Mouse (Mus musculus) limb, embryonic 13.5 days (tissue): ENCODE measurements around the gene Slc9a4. TPM values are rescaled to one million over a fixed set of nuclear protein-coding genes. Genes with fewer than 3 reads are reported as not detected.

ENCODE experiments used
- ATAC-seq: fragments of 200-750 bp; cut with Nextera tagmentation; 2 replicates; pipeline ENCODE4 v1.8.0; 2017; ENCODE audit warnings: low read depth, moderate number of reproducible peaks, moderate TSS enrichment; ENCODE audit not compliant: low FRiP score
- H3K27ac ChIP-seq: fragments of 300-500 bp; sonication (generic); 2 replicates; pipeline ENCODE4 v1.5.1; 2015; ENCODE audit warnings: inconsistent platforms, mild to moderate bottlenecking, moderate library complexity
- H3K27me3 ChIP-seq: fragments of 300-500 bp; sonication (generic); 2 replicates; pipeline ENCODE4 v1.6.1; 2015; ENCODE audit warnings: mild to moderate bottlenecking, inconsistent platforms
- H3K36me3 ChIP-seq: fragments of 300-500 bp; sonication (generic); 2 replicates; pipeline ENCODE4 v1.6.1; 2015; ENCODE audit warnings: inconsistent platforms, mild to moderate bottlenecking, moderate library complexity
- H3K4me1 ChIP-seq: fragments of 300-500 bp; sonication (generic); 2 replicates; pipeline ENCODE4 v1.6.1; 2015; ENCODE audit warnings: inconsistent platforms
- H3K4me2 ChIP-seq: fragments of 300-500 bp; sonication (generic); replicated peaks from 2 replicates; pipeline ENCODE4 v1.6.1; 2015; ENCODE audit warnings: inconsistent platforms, mild to moderate bottlenecking, moderate library complexity
- H3K4me3 ChIP-seq: fragments of 300-500 bp; sonication (generic); 2 replicates; pipeline ENCODE4 v1.5.1; 2015; ENCODE audit warnings: moderate library complexity, mild to moderate bottlenecking, inconsistent platforms
- H3K9ac ChIP-seq: fragments of 300-500 bp; sonication (generic); 2 replicates; pipeline ENCODE4 v1.6.1; 2015; ENCODE audit warnings: mild to moderate bottlenecking, inconsistent platforms
- H3K9me3 ChIP-seq: fragments of 300-500 bp; sonication (generic); 2 replicates; pipeline ENCODE4 v1.6.1; 2016; ENCODE audit warnings: inconsistent platforms
- WGBS: fragments of 180-500 bp; shearing (Covaris S2); methylation state at CpG from one replicate; pipeline ENCODE4 v1.1.7; 2015; 5-methylcytosine and 5-hydroxymethylcytosine counted together
- polyA plus RNA-seq: library from polyadenylated mRNA; unstranded; fragments of >200 nt; fragmentation: Nextera tagmentation; extraction: Ambion mirVana; gene quantifications from 2 replicates; pipeline ENCODE4 v1.2.1, GENCODE M21; 2015

Slc9a4 gene
- polyA plus RNA-seq, 1 experiment from 2014 or later, result not detected

DNA sequence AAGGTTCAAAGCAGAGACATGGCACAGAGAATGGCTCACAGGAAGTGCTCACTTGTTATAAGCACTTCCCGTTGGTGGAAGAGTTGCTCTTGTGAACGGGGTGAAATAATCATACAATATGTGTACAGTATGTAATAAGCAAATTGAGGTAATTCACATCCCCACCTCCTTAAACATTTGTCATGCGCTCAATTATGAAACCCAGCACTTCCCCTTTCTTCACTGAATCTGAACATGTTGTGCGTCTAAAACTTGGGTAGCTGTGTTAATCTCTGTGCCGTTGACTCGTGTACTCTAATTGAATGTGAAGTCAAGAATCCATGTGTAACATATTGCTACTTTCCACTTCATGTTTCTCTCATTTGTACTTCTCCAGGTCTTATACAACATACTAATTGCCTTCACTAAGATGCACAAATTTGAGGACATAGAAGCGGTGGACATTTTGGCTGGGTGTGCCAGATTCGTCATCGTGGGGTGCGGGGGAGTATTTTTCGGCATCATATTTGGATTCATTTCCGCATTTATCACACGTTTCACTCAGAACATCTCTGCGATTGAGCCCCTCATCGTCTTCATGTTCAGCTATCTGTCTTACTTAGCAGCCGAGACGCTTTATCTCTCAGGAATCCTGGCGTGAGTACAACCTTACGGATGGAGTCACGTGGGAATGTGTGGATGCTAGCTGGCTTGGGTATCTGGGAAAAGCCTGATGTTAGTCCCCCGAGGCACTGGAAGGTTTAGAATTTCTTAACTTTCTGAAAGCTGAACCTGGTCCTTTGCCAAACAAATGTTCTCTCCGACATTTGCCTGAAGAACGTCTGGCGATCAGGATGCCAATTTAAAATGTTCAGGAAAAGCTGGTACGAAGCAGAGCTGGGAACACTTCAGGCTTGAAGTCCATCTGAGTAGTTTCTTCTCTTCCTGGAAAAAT, 20.8 kb downstream of the Slc9a4 start:
- no peak overlapping the region for H3K4me2 ChIP-seq
- H3K27me3 ChIP-seq, result no peaks in the 10 kb centered on the region
- H3K9me3 ChIP-seq, result no peaks in the 10 kb centered on the region
- no peak overlapping the region for H3K27ac ChIP-seq
- H3K9ac ChIP-seq, result no peak overlapping the region
- H3K36me3 ChIP-seq, result no peaks in the 10 kb centered on the region
- no peak overlapping the region for H3K4me3 ChIP-seq
- no peaks in the 10 kb centered on the region; the same call in 1 of the 2 replicates for H3K4me1 ChIP-seq
- ATAC-seq, result peak; percentile 36; the same call in 1 of the 2 replicates
- WGBS, result 74% methylated on average over 25 of the region's 25 CpGs

DNA sequence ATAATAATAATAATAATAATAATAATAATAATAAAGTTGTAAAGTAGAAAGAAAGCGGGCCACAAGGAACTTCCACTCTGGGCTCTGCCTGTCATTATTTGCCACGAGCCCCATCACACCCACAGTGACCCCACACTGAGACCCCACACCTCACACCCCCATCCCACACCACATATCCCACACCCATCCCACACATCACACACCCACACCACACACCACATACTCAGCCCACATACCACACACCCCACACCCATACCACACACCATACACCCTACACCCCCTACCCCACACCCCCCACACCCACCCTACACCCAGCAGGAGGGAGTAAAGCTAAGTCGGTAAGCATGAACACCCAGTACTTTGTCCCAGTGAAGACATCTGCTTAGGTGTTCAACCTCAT, 21.6 kb downstream of the Slc9a4 start:
- H3K4me1 ChIP-seq, result no peaks in the 10 kb centered on the region; the same call in 1 of the 2 replicates
- H3K27ac ChIP-seq, result no peak overlapping the region
- H3K4me3 ChIP-seq, result no peak overlapping the region
- WGBS, result 78% methylated on average over 3 of the region's 3 CpGs
- H3K36me3 ChIP-seq, result no peaks in the 10 kb centered on the region
- H3K27me3 ChIP-seq, result no peaks in the 10 kb centered on the region
- no peak for ATAC-seq
- no peak overlapping the region for H3K4me2 ChIP-seq
- no peaks in the 10 kb centered on the region for H3K9me3 ChIP-seq
- no peak overlapping the region for H3K9ac ChIP-seq

DNA sequence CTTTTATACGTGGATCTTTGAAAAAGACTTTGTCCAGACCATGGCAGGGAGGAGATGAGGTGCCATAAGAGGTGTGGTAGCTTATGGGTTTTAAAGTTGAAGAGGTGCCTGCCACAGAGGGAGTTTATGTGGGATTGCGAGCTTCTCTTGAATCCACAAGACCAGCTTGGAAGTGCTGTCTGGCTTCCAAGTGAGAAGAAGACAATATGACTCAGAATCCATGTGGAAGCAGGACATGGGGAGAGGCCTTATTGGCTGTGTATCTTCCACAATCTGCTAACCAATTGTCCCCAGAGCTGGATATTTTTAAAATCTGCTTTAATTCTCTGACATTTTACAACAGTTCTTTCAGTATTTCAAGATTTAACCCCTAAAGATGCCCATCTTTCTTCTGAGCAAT, 33.3 kb downstream of the Slc9a4 start:
- Histone ChIP-seq H3K4me1 (no peaks in the 10 kb centered on the region), H3K4me3 (no peak overlapping the region), H3K27ac (no peak overlapping the region), H3K27me3 (no peaks in the 10 kb centered on the region), H3K9me3 (no peaks in the 10 kb centered on the region), H3K9ac (no peak overlapping the region), H3K36me3 (no peaks in the 10 kb centered on the region), H3K4me2 (no peak overlapping the region)
- no peak for ATAC-seq
- WGBS, result 76% methylated on average over 2 of the region's 2 CpGs

DNA sequence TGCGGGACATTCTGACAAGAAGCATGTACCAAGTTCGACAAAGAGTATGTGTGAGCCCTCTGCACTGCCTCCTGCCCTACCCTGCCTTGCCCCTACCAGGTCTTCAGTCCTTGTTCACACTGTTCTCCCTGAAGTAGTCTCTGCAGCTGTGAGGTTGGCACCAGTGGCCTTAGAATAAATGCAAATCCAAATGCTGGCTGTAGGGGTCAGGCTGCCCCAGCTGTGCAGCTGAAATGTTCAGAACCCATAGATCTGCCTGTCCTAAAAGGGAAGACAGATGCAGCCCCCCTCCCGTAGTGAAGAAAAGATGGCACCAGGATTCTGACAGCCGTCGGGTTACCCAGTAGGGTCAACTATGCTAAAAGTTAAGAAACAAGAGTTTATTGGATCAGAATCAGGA, 39.2 kb downstream of the Slc9a4 start:
- H3K4me3 ChIP-seq, result no peak overlapping the region
- H3K27ac ChIP-seq, result no peak overlapping the region
- H3K9ac ChIP-seq, result no peak overlapping the region
- H3K9me3 ChIP-seq, result no peaks in the 10 kb centered on the region
- no peak overlapping the region for H3K4me2 ChIP-seq
- H3K36me3 ChIP-seq, result no peaks in the 10 kb centered on the region
- H3K4me1 ChIP-seq, result no peaks in the 10 kb centered on the region
- no peaks in the 10 kb centered on the region for H3K27me3 ChIP-seq
- 74% methylated on average over 5 of the region's 5 CpGs for WGBS
- no peak for ATAC-seq

DNA sequence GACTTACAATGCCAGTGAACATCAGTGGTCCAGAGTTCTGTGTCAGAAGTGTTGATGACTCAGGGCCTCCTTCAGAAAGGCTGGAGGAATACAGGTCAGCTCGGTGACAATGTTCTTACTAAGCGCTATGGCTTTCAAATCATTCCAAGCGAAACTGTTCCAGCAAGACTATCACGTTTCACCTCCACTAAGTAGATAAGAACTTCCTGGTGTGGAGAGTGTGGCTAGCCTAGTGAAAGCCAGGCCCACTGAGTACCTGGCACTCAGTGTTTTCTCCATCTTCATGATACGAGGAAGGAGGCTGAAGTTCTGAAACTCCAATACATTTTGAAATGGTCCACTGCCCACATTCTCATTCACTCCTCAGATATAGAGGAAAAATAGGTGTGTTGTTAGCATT, 40.0 kb downstream of the Slc9a4 start:
- Histone ChIP-seq H3K36me3 (no peaks in the 10 kb centered on the region), H3K4me2 (no peak overlapping the region), H3K9ac (no peak overlapping the region), H3K27me3 (no peaks in the 10 kb centered on the region), H3K9me3 (no peaks in the 10 kb centered on the region), H3K4me1 (no peaks in the 10 kb centered on the region), H3K27ac (no peak overlapping the region), H3K4me3 (no peak overlapping the region)
- ATAC-seq, result no peak
- 77% methylated on average over 5 of the region's 5 CpGs for WGBS

DNA sequence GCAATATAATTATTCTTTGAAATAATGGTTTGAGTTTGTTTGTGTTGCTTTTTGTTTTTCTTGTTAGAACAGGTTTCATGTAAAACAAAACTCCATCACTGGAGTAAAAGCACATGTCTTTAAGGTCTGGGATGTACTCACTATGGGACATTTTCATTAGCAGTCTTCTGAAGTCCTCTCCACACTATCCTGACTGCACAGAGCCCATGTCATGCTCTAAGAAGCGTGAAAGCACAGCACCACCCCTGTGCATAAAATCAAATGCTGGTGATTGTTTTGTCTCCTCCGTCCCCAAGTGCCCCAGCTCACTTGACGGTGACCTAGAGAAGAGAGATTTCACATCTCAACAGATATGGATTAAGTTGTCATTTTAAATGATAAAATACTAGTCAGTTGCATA, 45.1 kb downstream of the Slc9a4 start:
- Histone ChIP-seq H3K9ac (no peak overlapping the region), H3K27ac (no peak overlapping the region), H3K27me3 (no peaks in the 10 kb centered on the region), H3K9me3 (no peaks in the 10 kb centered on the region), H3K4me3 (no peak overlapping the region), H3K4me2 (no peak overlapping the region), H3K36me3 (no peaks in the 10 kb centered on the region), H3K4me1 (no peaks in the 10 kb centered on the region)
- 81% methylated on average over 3 of the region's 3 CpGs for WGBS
- ATAC-seq, result no peak

DNA sequence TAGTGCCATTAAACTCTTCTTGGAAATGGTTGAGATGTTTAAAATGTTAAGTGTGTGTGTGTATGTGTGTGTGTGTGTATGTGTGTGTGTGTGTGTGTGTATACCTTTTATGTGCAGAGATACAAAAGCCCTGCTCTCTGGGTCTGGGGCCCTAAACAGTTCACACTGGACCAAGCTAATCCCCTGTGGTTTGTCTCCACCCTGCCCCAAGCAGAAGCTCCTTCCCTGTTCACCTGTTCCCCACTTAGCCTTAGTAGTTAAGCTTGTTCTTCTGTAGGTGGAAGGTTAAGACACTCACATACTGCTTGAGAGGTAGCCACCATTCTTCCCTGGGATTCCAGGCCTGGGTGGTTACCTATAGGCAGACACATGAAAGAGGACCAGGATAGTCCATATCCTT, 47.1 kb downstream of the Slc9a4 start:
- no peaks in the 10 kb centered on the region for H3K4me1 ChIP-seq
- ATAC-seq, result no peak
- H3K9me3 ChIP-seq, result no peaks in the 10 kb centered on the region
- H3K9ac ChIP-seq, result no peak overlapping the region
- no peaks in the 10 kb centered on the region for H3K27me3 ChIP-seq
- H3K4me2 ChIP-seq, result no peak overlapping the region
- no peaks in the 10 kb centered on the region for H3K36me3 ChIP-seq
- H3K27ac ChIP-seq, result no peak overlapping the region
- no peak overlapping the region for H3K4me3 ChIP-seq

DNA sequence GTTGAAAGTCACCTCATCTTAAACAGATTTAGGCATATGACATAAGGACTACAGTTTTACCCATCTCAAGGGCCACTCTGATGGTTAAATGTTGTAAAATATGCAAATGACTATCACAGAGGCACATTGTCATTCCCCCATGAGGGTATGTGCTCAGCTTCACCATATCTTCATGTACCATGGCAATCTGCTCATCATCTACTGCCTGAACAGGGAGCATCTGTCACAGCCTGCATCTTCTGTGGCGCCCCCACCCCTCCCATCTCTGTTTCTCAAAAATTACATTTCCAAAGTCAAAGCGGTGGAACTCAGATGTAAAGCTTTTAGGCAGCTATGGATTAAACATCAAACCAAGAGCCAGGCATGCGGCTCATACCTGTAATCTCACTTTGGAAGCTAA, 48.6 kb downstream of the Slc9a4 start:
- no peak overlapping the region for H3K4me2 ChIP-seq
- H3K9me3 ChIP-seq, result no peaks in the 10 kb centered on the region
- no peak overlapping the region for H3K27ac ChIP-seq
- no peak overlapping the region for H3K9ac ChIP-seq
- no peak for ATAC-seq
- 86% methylated on average over 3 of the region's 3 CpGs for WGBS
- H3K27me3 ChIP-seq, result no peaks in the 10 kb centered on the region
- no peaks in the 10 kb centered on the region for H3K4me1 ChIP-seq
- no peak overlapping the region for H3K4me3 ChIP-seq
- no peaks in the 10 kb centered on the region for H3K36me3 ChIP-seq

DNA sequence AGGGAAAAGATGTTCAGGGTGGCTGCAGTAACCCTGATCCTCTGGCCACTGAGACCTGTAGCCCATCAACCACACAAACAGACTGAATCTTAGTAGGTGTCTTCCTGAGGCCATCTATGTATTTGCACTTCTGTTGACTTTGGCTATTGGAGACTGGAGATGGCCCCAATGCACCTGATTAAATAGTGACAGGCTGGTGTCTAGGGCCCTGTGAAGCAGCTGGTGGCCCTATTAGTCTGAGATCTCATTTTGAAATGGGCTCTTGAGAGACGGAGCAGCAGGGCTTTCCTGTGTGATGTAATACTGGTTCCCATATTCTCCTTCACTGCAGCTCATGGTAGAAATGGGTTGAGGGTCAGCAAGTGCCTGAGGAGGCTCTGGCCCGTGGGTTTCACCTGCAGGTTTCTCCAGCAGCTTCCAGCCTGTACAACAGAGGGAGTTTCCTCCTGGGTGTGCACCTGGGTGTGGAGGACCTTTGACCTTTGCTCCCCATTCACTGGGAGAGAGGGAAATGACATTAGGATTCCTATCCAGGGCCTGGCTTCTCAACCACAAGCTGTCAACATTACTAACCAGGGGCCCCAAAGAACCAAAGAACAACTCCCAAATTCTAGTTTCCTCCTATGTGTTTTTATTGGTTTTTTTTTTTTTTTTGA, 52.7 kb downstream of the Slc9a4 start:
- Histone ChIP-seq H3K27ac (no peak overlapping the region), H3K4me1 (no peaks in the 10 kb centered on the region), H3K9ac (no peak overlapping the region), H3K4me2 (no peak overlapping the region), H3K9me3 (no peaks in the 10 kb centered on the region), H3K4me3 (no peak overlapping the region), H3K27me3 (no peaks in the 10 kb centered on the region), H3K36me3 (no peaks in the 10 kb centered on the region)
- no peak for ATAC-seq
- WGBS, result 64% methylated on average over 2 of the region's 2 CpGs

DNA sequence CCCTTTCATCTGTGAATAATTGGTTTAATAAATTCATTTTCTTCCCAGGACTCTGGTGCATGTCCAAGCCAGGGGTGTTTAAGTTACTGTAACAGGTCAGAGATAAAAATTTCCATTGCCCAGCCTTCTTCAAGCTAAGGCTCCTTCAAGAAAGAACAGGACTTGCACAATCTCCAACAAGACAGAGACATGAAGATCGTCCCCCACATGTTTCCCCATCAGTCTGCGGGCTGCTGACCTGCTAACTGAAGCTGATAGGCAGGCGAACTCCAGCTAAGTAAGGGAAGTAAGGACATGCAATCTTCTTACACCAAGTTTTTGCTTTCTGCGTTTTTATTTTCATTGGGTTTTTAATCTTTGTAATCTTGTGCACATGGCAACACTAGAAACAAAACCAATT, 54.7 kb downstream of the Slc9a4 start:
- no peak overlapping the region for H3K9ac ChIP-seq
- no peaks in the 10 kb centered on the region for H3K9me3 ChIP-seq
- no peak overlapping the region for H3K4me2 ChIP-seq
- no peak overlapping the region for H3K27ac ChIP-seq
- no peaks in the 10 kb centered on the region for H3K4me1 ChIP-seq
- no peak overlapping the region for H3K4me3 ChIP-seq
- no peaks in the 10 kb centered on the region for H3K36me3 ChIP-seq
- H3K27me3 ChIP-seq, result no peaks in the 10 kb centered on the region
- no peak for ATAC-seq
- WGBS, result 87% methylated on average over 4 of the region's 4 CpGs

DNA sequence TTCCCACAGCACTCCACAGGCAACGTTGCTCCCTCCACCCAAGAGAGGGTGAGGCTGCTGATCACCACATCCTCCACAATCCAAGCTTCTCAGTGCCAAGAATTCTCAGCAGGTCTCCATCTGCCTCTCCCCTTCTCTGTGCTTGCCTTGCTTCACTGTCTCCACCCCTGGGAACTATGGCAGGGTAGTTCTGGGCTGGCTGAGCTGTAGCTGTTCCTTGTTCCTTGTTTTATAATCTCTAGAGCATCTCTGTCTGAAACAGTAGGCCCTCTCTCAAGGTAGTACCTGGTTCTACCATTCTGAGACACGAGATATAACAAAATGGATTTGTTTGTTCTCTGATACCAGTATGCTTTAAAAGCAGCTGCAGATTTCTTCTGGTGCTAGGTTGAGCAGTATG, 68.4 kb downstream of the Slc9a4 start:
- no peak for ATAC-seq
- H3K36me3 ChIP-seq, result no peaks in the 10 kb centered on the region
- no peaks in the 10 kb centered on the region; the same call in 1 of the 2 replicates for H3K9me3 ChIP-seq
- no peak overlapping the region for H3K4me3 ChIP-seq
- WGBS, result 71% methylated on average over 2 of the region's 2 CpGs
- no peaks in the 10 kb centered on the region for H3K27me3 ChIP-seq
- H3K27ac ChIP-seq, result no peak overlapping the region
- no peak overlapping the region for H3K9ac ChIP-seq
- no peaks in the 10 kb centered on the region for H3K4me1 ChIP-seq
- no peak overlapping the region for H3K4me2 ChIP-seq

DNA sequence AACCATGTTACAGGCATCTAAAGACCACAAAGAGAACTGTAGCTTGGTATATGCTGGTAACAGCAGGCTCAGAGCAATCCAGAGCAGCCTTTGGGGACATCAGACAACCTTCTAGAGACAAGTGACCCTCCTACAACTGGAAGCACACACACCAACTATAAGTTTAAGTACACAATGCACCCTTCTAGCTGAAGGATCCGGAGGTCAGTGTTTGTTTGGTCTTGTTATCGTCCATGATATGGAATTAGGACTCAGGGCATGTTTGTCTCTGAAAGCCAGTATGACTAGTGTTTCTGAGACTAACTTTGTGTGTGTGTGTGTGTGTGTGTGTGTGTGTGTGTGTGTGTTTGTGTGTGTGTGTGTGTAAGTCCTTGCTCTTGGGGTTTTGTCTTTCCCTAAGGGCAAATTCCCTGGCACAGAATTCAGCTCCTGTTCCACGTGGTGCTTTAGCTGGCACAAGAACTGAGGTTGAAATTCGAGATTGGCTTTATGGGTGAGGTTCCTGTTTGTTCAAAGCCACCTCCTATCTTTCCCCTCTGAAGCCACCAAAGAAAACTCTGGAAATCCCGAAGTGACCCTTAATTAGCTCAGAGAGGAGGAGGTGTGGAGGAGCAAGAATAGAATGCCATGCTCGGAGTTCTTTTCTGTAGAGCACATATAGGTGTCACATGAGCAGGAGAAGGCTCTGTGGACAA, 71.1 kb downstream of the Slc9a4 start:
- no peaks in the 10 kb centered on the region; the same call in 1 of the 2 replicates for H3K9me3 ChIP-seq
- no peaks in the 10 kb centered on the region for H3K36me3 ChIP-seq
- H3K4me1 ChIP-seq, result no peaks in the 10 kb centered on the region
- no peak overlapping the region for H3K4me3 ChIP-seq
- no peak overlapping the region for H3K27ac ChIP-seq
- ATAC-seq, result no peak
- no peaks in the 10 kb centered on the region for H3K27me3 ChIP-seq
- WGBS, result 58% methylated on average over 6 of the region's 6 CpGs
- no peak overlapping the region for H3K9ac ChIP-seq
- no peak overlapping the region for H3K4me2 ChIP-seq
